Mouse (Mus musculus): ENCODE results near the gene Olfr943. TPM values are rescaled to one million over a fixed set of nuclear protein-coding genes. Genes with fewer than 3 reads are reported as not detected.

The Olfr943 gene
- not detected for polyA plus RNA-seq (2014; fragmentation: Illumina TruSeq; extraction: RNeasy Lipid Tissue Mini Kit (QIAGEN cat#74804); ENCODE audit: low read depth, low replicate concordance)

DNA sequence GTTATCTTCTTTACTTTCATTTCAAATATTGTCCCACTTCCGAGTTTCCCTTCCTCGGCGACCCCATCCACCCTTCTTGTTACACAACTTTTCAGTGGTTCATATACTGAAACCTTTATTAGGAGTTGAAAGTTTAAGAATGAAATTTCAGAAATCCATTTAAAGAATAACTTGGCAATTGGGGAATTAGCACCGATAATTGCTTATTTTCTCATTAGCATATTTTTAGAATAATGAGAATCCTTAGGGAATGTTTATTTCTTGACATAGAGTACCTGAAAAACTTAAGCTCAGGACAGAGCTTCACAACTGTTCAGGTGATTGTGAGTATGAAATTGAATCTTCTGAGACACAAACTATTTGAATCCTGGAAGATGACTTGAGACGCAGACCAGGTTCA lies at the start of gene Olfr943:
Olfr943 (plus strand) TSS at position 301 of the 400 bp plus-strand sequence.

GRCm38 (mm10) chr9:39127831-39128230 lies 38.3 kb upstream of the Olfr943 start, which contains the start of gene Olfr27:
TSS of gene Olfr27 (plus strand) at chr9:39128131.

GRCm38 (mm10) chr9:39201620-39202019 lies 35.5 kb downstream of the Olfr943 start, which contains the start of gene Olfr944:
TSS of gene Olfr944 (plus strand) at chr9:39201920.

Other genes starting within 250 kb of the Olfr943 start
- gene Olfr930, start 236.5 kb upstream of the Olfr943 start, polyA plus RNA-seq (2014; fragmentation: Illumina TruSeq; extraction: RNeasy Lipid Tissue Mini Kit (QIAGEN cat#74804); ENCODE audit: low read depth, low replicate concordance): not detected
- not detected for gene Olfr933, start 194.0 kb upstream of the Olfr943 start, polyA plus RNA-seq (2014; fragmentation: Illumina TruSeq; extraction: RNeasy Lipid Tissue Mini Kit (QIAGEN cat#74804); ENCODE audit: low read depth, low replicate concordance)
- not detected for gene Olfr934, start 178.0 kb upstream of the Olfr943 start, polyA plus RNA-seq (2014; fragmentation: Illumina TruSeq; extraction: RNeasy Lipid Tissue Mini Kit (QIAGEN cat#74804); ENCODE audit: low read depth, low replicate concordance)
- gene Olfr935, start 166.6 kb upstream of the Olfr943 start, polyA plus RNA-seq (2014; fragmentation: Illumina TruSeq; extraction: RNeasy Lipid Tissue Mini Kit (QIAGEN cat#74804); ENCODE audit: low read depth, low replicate concordance): not detected
- not detected for gene Olfr146, start 142.9 kb upstream of the Olfr943 start, polyA plus RNA-seq (2014; fragmentation: Illumina TruSeq; extraction: RNeasy Lipid Tissue Mini Kit (QIAGEN cat#74804); ENCODE audit: low read depth, low replicate concordance)
- not detected for gene Olfr937, start 101.4 kb upstream of the Olfr943 start, polyA plus RNA-seq (2014; fragmentation: Illumina TruSeq; extraction: RNeasy Lipid Tissue Mini Kit (QIAGEN cat#74804); ENCODE audit: low read depth, low replicate concordance)
- gene Olfr938, start 87.4 kb upstream of the Olfr943 start, polyA plus RNA-seq (2014; fragmentation: Illumina TruSeq; extraction: RNeasy Lipid Tissue Mini Kit (QIAGEN cat#74804); ENCODE audit: low read depth, low replicate concordance): not detected
- 1.5 TPM for gene Olfr27, start 38.2 kb upstream of the Olfr943 start, polyA plus RNA-seq (2014; fragmentation: Illumina TruSeq; extraction: RNeasy Lipid Tissue Mini Kit (QIAGEN cat#74804); ENCODE audit: low read depth, low replicate concordance)
- gene Olfr944, start 35.6 kb downstream of the Olfr943 start, polyA plus RNA-seq (2014; fragmentation: Illumina TruSeq; extraction: RNeasy Lipid Tissue Mini Kit (QIAGEN cat#74804); ENCODE audit: low read depth, low replicate concordance): not detected
- gene Olfr1537, start 83.7 kb downstream of the Olfr943 start, polyA plus RNA-seq (2014; fragmentation: Illumina TruSeq; extraction: RNeasy Lipid Tissue Mini Kit (QIAGEN cat#74804); ENCODE audit: low read depth, low replicate concordance): not detected
- gene Olfr945, start 110.5 kb downstream of the Olfr943 start, polyA plus RNA-seq (2014; fragmentation: Illumina TruSeq; extraction: RNeasy Lipid Tissue Mini Kit (QIAGEN cat#74804); ENCODE audit: low read depth, low replicate concordance): not detected
- gene Olfr948, start 159.7 kb downstream of the Olfr943 start, polyA plus RNA-seq (2014; fragmentation: Illumina TruSeq; extraction: RNeasy Lipid Tissue Mini Kit (QIAGEN cat#74804); ENCODE audit: low read depth, low replicate concordance): not detected
- gene Olfr951, start 221.1 kb downstream of the Olfr943 start, polyA plus RNA-seq (2014; fragmentation: Illumina TruSeq; extraction: RNeasy Lipid Tissue Mini Kit (QIAGEN cat#74804); ENCODE audit: low read depth, low replicate concordance): not detected